Mouse (Mus musculus): ENCODE measurements around the gene Hist1h2ac. TPM values are rescaled to one million over a fixed set of nuclear protein-coding genes. Genes with fewer than 3 reads are reported as not detected.
"Not testable (repeated sequence)": the region's sequence is repeated elsewhere in the genome, so short reads cannot be mapped to it uniquely, and the experiment has no call there.

The Hist1h2ac gene
- polyA plus RNA-seq, 1 experiment from 2014 or later = 1.1 TPM

DNA sequence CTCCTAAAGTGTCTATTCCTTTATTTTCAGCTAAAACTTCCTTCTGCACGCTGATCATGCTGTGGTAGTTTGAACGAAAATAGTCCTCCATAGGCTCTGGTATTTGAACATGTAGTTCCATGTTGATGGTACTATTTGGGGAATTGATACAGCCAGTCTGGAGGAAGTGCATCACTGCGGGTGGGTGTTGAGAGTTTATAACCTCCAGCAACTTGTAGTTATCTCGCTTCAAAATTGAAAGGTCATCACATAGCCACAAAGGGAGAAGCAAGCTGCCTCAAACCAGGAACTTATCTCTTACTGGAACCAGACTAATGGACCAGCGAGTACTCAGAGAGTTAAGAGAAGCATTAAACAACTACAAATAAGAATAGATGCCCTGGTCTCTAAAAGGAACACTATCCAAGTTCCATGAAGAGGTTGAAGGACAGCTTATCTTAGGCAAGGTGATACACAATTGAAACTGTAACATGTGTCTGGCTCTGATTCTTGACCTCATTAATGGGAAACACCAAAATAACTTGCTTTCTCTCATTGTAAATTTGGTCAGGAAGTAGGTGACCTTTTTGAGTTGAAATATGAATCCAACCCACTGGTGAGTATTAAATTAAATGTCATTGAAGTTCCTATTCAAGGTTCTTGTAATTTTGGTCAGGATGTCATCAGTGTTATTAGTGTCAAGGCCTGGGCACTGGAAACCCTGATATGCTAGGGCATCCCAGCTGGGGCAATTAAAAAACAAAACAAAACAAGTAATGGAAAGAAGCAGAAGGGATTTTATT lies 32.7 kb upstream of the Hist1h2ac start:
- 0 out of 2 replicates have a peak, but pooled peaks cover 4% of the 10 kb centered on the region for H3K4me1 ChIP-seq (replicated peaks)
- H3K9ac ChIP-seq (replicated peaks) = no peak overlapping the region
- no peak for ATAC-seq (ENCODE audit: insufficient number of reproducible peaks, insufficient read depth, low FRiP score, low TSS enrichment, low read depth)
- no peaks in the 10 kb centered on the region for H3K9me3 ChIP-seq
- H3K27me3 ChIP-seq = no peaks in the 10 kb centered on the region
- WGBS = 90% methylated on average over 5 of the region's 5 CpGs
- H3K4me2 ChIP-seq = no peak overlapping the region
- no peak overlapping the region for H3K27ac ChIP-seq
- no peak overlapping the region for H3K4me3 ChIP-seq (replicated peaks)
- H3K36me3 ChIP-seq = no peaks in the 10 kb centered on the region

- peak within 1 kb of the TSS; percentile 55 for H3K9ac ChIP-seq (replicated peaks)
- H3K4me1 ChIP-seq (replicated peaks) = peaks cover 27% of the 10 kb centered on the region
- peak within 1 kb of the TSS; percentile 62 for H3K4me2 ChIP-seq
- peak within 1 kb of the TSS; percentile 37 for H3K4me3 ChIP-seq (replicated peaks)
- no peaks in the 10 kb centered on the region for H3K27me3 ChIP-seq
- no peak for ATAC-seq (ENCODE audit: insufficient number of reproducible peaks, insufficient read depth, low FRiP score, low TSS enrichment, low read depth)
- under 1% methylated on average over 17 of the region's 17 CpGs for WGBS
- no peaks in the 10 kb centered on the region for H3K36me3 ChIP-seq
- H3K27ac ChIP-seq = peak within 1 kb of the TSS; percentile 67
- no peaks in the 10 kb centered on the region for H3K9me3 ChIP-seq
These were observed 26.8 kb upstream of the Hist1h2ac start, which contains the start of gene Hfe for GRCm38 (mm10) chr13:23710374-23711089. Gene Hfe, minus strand, starts transcription at chr13:23710854.

GRCm38 (mm10) chr13:23709714-23710373 lies 26.1 kb upstream of the Hist1h2ac start:
- Histone ChIP-seq H3K9me3 (no peaks in the 10 kb centered on the region), H3K4me2 (peak overlapping the region; percentile 62), H3K27me3 (no peaks in the 10 kb centered on the region), H3K27ac (peak overlapping the region; percentile 67), H3K36me3 (no peaks in the 10 kb centered on the region), H3K4me3 (replicated peaks) (peak overlapping the region; percentile 37), H3K9ac (replicated peaks) (peak overlapping the region; percentile 55; the same call in 1 of the 2 replicates), H3K4me1 (replicated peaks) (peaks cover 27% of the 10 kb centered on the region)
- no peak for ATAC-seq (ENCODE audit: insufficient number of reproducible peaks, insufficient read depth, low FRiP score, low TSS enrichment, low read depth)
- WGBS = 17% methylated on average over 11 of the region's 15 CpGs

GRCm38 (mm10) chr13:23708654-23709053 lies 24.9 kb upstream of the Hist1h2ac start:
- Histone ChIP-seq H3K27ac (peak overlapping the region; percentile 7; the same call in 1 of the 2 replicates), H3K4me1 (replicated peaks) (peaks cover 27% of the 10 kb centered on the region), H3K9ac (replicated peaks) (no peak overlapping the region), H3K4me3 (replicated peaks) (no peak overlapping the region), H3K27me3 (no peaks in the 10 kb centered on the region), H3K36me3 (no peaks in the 10 kb centered on the region), H3K4me2 (no peak overlapping the region), H3K9me3 (no peaks in the 10 kb centered on the region)
- ATAC-seq (ENCODE audit: insufficient number of reproducible peaks, insufficient read depth, low FRiP score, low TSS enrichment, low read depth) = no peak
- WGBS = 55% methylated on average over 4 of the region's 4 CpGs

GRCm38 (mm10) chr13:23708041-23708440 lies 24.3 kb upstream of the Hist1h2ac start:
- no peak for ATAC-seq (ENCODE audit: insufficient number of reproducible peaks, insufficient read depth, low FRiP score, low TSS enrichment, low read depth)
- no peak overlapping the region for H3K4me2 ChIP-seq
- no peaks in the 10 kb centered on the region for H3K27me3 ChIP-seq
- peak overlapping the region; percentile 17; the same call in 1 of the 2 replicates for H3K27ac ChIP-seq
- H3K9ac ChIP-seq (replicated peaks) = no peak overlapping the region
- H3K4me1 ChIP-seq (replicated peaks) = peaks cover 27% of the 10 kb centered on the region
- no peak overlapping the region for H3K4me3 ChIP-seq (replicated peaks)
- no peaks in the 10 kb centered on the region for H3K9me3 ChIP-seq
- H3K36me3 ChIP-seq = no peaks in the 10 kb centered on the region
- 90% methylated on average over 4 of the region's 4 CpGs for WGBS

DNA sequence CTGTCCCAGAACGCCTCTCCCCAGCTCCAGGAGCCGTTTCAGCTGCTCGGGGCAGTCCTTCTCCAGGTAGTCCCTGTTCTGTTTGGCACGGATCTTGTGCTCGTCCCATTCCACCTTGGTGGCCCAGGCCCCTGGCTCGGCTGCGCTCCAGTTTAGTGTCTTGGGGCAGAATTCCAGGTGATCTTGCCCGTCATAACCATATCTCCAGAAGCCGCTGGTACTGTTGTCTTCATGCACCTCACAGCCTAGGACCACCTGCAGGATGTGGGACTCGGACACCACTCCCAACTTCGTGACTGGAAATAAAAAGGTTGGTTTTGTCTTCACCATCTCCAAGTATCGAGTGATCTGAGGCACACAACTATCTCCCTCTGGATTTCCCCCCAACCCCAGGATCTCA lies 23.0 kb upstream of the Hist1h2ac start:
- no peak overlapping the region for H3K27ac ChIP-seq

DNA sequence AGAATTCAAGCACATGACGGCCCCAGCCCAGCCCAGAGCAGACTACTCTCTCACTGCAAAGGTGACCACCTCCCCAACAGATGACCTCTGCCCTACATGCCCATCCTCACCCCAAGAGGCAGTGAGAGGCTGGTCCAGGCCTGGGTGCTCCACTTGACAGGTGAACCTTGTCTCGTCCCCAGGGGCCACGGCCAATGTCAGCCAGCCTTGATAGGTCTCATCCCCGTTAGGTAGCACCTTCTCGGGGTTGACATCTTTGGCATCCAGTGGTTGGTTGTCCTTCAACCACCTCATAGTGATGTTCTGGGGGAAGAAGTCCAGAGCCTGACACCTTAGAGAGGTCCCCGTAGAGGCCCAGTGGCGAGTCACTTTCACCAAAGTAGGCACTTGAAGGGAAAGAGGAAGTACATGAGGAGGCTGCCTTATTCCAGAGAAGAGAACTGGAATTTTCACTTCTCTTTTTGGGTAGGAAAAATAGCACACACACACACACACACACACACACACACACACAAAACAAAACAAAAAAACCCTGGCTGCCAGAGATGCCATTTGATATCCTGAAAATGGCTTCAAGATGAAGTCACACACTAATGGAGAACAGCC lies 22.1 kb upstream of the Hist1h2ac start:
- 88% methylated on average over 7 of the region's 7 CpGs for WGBS
- H3K9me3 ChIP-seq = no peaks in the 10 kb centered on the region
- H3K9ac ChIP-seq (replicated peaks) = no peak overlapping the region
- no peaks in the 10 kb centered on the region for H3K36me3 ChIP-seq
- H3K4me1 ChIP-seq (replicated peaks) = peaks cover 28% of the 10 kb centered on the region
- no peak overlapping the region for H3K4me3 ChIP-seq (replicated peaks)
- ATAC-seq (ENCODE audit: insufficient number of reproducible peaks, insufficient read depth, low FRiP score, low TSS enrichment, low read depth) = no peak
- H3K27ac ChIP-seq = no peak overlapping the region
- H3K4me2 ChIP-seq = no peak overlapping the region
- H3K27me3 ChIP-seq = no peaks in the 10 kb centered on the region

More for the DNA sequence above, 23.0 kb upstream of the Hist1h2ac start:
- H3K36me3 ChIP-seq = no peaks in the 10 kb centered on the region
- WGBS = 90% methylated on average over 12 of the region's 12 CpGs
- H3K9ac ChIP-seq (replicated peaks) = no peak overlapping the region
- H3K4me2 ChIP-seq = no peak overlapping the region
- H3K9me3 ChIP-seq = no peaks in the 10 kb centered on the region
- ATAC-seq (ENCODE audit: insufficient number of reproducible peaks, insufficient read depth, low FRiP score, low TSS enrichment, low read depth) = no peak
- H3K27me3 ChIP-seq = no peaks in the 10 kb centered on the region
- H3K4me3 ChIP-seq (replicated peaks) = no peak overlapping the region
- H3K4me1 ChIP-seq (replicated peaks) = peaks cover 27% of the 10 kb centered on the region

DNA sequence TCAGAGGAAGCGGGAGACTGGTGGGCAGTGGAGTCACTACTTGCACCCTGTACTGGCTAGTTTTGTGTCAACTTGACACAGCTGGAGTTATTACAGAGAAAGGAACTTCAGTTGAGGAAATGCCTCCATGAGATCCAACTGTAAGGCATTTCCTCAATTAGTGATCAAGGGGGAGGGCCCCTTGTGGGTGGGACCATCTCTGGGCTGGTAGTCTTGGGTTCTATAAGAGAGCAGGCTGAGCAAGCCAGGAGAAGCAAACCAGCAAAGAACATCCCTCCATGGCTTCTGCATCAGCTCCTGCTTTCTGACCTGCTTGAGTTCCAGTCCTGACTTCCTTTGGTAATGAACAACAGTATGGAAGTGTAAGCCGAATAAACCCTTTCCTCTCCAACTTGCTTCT lies 19.1 kb upstream of the Hist1h2ac start:
- peaks cover 10% of the 10 kb centered on the region for H3K4me1 ChIP-seq (replicated peaks)
- H3K9me3 ChIP-seq; H3K27ac ChIP-seq; ATAC-seq (ENCODE audit: insufficient number of reproducible peaks, insufficient read depth, low FRiP score, low TSS enrichment, low read depth); H3K4me2 ChIP-seq; H3K9ac ChIP-seq (replicated peaks); H3K27me3 ChIP-seq; H3K4me3 ChIP-seq (replicated peaks); H3K36me3 ChIP-seq: not testable (repeated sequence)
- 86% methylated on average over 2 of the region's 2 CpGs for WGBS

DNA sequence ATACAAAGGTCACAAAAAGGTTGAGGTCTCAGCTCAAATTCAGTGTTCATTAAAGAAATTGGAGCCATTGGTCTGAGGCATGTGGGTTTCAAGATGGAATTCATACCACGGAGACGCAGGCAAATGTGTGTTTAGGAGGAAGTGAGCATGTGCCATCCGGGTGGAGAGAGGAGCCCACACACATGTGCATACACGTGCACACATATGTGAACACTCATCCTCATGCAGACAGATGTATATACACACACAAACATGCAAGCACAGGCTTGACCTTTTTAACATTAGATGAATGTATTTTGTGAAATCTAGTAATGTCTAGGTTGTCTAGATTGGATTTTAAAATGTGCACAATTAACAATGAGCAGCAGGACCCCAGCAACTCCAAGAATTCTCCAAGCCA lies 18.5 kb upstream of the Hist1h2ac start:
- no peaks in the 10 kb centered on the region for H3K36me3 ChIP-seq
- 76% methylated on average over 4 of the region's 4 CpGs for WGBS
- no peak overlapping the region for H3K4me3 ChIP-seq (replicated peaks)
- ATAC-seq (ENCODE audit: insufficient number of reproducible peaks, insufficient read depth, low FRiP score, low TSS enrichment, low read depth) = no peak
- no peaks in the 10 kb centered on the region for H3K27me3 ChIP-seq
- no peak overlapping the region for H3K4me2 ChIP-seq
- no peaks in the 10 kb centered on the region for H3K9me3 ChIP-seq
- H3K4me1 ChIP-seq (replicated peaks) = peaks cover 10% of the 10 kb centered on the region
- no peak overlapping the region for H3K27ac ChIP-seq
- no peak overlapping the region for H3K9ac ChIP-seq (replicated peaks)

DNA sequence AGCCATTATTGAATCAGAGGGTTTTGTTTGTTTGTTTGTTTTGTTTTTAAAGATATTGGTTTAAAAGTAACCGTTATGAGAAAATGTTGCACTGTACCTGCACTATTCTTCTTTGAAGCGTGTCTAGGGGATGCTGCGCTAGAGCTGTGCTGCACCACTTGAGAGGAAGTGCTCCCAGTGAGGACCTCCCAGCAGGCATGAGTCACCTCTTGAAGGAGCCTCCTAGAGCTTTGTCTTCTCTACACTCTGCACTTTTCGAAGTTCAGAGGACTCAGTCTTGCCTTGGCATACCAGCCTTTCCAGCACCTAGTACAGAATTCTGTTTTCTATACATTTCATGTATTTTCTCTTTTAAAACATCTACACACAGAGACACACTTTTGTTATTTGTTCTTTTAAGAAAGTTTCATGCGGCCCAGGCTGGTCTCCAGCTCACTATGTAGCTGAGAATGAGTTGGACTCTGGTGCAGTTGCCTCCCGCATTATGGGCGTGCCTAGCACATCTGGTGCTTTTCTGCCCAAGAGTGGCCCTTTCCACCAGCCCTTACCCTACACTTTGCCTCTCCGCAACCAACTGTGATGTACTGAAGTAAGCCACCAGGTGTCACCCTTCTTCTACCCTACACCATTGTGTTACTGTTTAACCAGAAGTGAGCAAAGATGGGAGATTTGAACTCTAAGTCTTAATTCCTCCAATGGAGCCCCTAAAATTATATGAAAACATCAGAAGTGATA lies 17.2 kb upstream of the Hist1h2ac start:
- Histone ChIP-seq H3K4me1 (replicated peaks) (peaks cover 13% of the 10 kb centered on the region), H3K9ac (replicated peaks) (0 out of 2 replicates have a peak overlapping the region, but pooled peaks have one; percentile 18), H3K9me3 (no peaks in the 10 kb centered on the region), H3K36me3 (no peaks in the 10 kb centered on the region), H3K27me3 (no peaks in the 10 kb centered on the region), H3K4me2 (no peak overlapping the region), H3K27ac (peak overlapping the region; percentile 50; the same call in 1 of the 2 replicates), H3K4me3 (replicated peaks) (no peak overlapping the region)
- 38% methylated on average over 8 of the region's 8 CpGs for WGBS
- ATAC-seq (ENCODE audit: insufficient number of reproducible peaks, insufficient read depth, low FRiP score, low TSS enrichment, low read depth) = peak; percentile 77

All from limb, embryonic 12.5 days (tissue).